Mouse (Mus musculus) regulatory T cell (primary cell): ENCODE measurements around the gene Plekha8.

Experiments used
- in situ Hi-C: fragments of 300-600 bp; cut with MboI, MseI; formaldehyde crosslinking; loops from one replicate; pipeline ENCODE4 v1.15.1; 2025; ENCODE audit warnings: high pct_unique_total_duplicates

Plekha8 gene

GRCm38 (mm10) chr6:54586911-54587310 lies 8.0 kb upstream of the Plekha8 start:
- in situ Hi-C loops = no loop called here

- in situ Hi-C loops = no loop called here
Measured at GRCm38 (mm10) chr6:54587683-54588082, 7.2 kb upstream of the Plekha8 start.

GRCm38 (mm10) chr6:54588212-54588611 lies 6.7 kb upstream of the Plekha8 start:
- in situ Hi-C loops = no loop called here

GRCm38 (mm10) chr6:54590691-54591090 lies 4.2 kb upstream of the Plekha8 start:
- in situ Hi-C loops = loop anchor here (5.0 kb wide), 1 partner anchor 572 kb away; no protein-coding TSS in a partner anchor

- in situ Hi-C loops = loop anchor here (5.0 kb wide), 1 partner anchor 571 kb away; no protein-coding TSS in a partner anchor
Measured at GRCm38 (mm10) chr6:54591778-54592177, 3.1 kb upstream of the Plekha8 start.

GRCm38 (mm10) chr6:54592938-54593535 lies 1.9 kb upstream of the Plekha8 start:
- in situ Hi-C loops = loop anchor here (5.0 kb wide), 1 partner anchor 569 kb away; no protein-coding TSS in a partner anchor

- in situ Hi-C loops = loop anchor here (5.0 kb wide), 1 partner anchor 568 kb away; no protein-coding TSS in a partner anchor
Measured at GRCm38 (mm10) chr6:54593766-54594468, 994 bp upstream of the Plekha8 start.

GRCm38 (mm10) chr6:54595330-54595878 lies 493 bp downstream of the Plekha8 start:
- in situ Hi-C loops = no loop called here

GRCm38 (mm10) chr6:54597208-54597607 lies 2.3 kb downstream of the Plekha8 start, which contains the start of gene Fkbp14:
TSS of gene Fkbp14 (minus strand) at chr6:54597308.
- in situ Hi-C loops = no loop called here

GRCm38 (mm10) chr6:54597711-54598110 lies 2.8 kb downstream of the Plekha8 start:
- in situ Hi-C loops = no loop called here

GRCm38 (mm10) chr6:54600681-54601347 lies 5.9 kb downstream of the Plekha8 start:
- in situ Hi-C loops = no loop called here

- in situ Hi-C loops = no loop called here
Measured at GRCm38 (mm10) chr6:54602891-54603290, 8.0 kb downstream of the Plekha8 start.

- in situ Hi-C loops = no loop called here
Measured at GRCm38 (mm10) chr6:54604001-54604715, 9.2 kb downstream of the Plekha8 start.

- in situ Hi-C loops = no loop called here
Measured at GRCm38 (mm10) chr6:54606241-54606640, 11.3 kb downstream of the Plekha8 start.

- in situ Hi-C loops = no loop called here
Measured at GRCm38 (mm10) chr6:54617363-54617762, 22.5 kb downstream of the Plekha8 start.

GRCm38 (mm10) chr6:54619530-54619929 lies 24.6 kb downstream of the Plekha8 start:
- in situ Hi-C loops = no loop called here

- in situ Hi-C loops = no loop called here
Measured at GRCm38 (mm10) chr6:54620357-54620756, 25.4 kb downstream of the Plekha8 start.

- in situ Hi-C loops = no loop called here
Measured at GRCm38 (mm10) chr6:54628381-54628780, 33.5 kb downstream of the Plekha8 start.

GRCm38 (mm10) chr6:54629734-54630133 lies 34.8 kb downstream of the Plekha8 start:
- in situ Hi-C loops = no loop called here

- in situ Hi-C loops = no loop called here
Measured at GRCm38 (mm10) chr6:54631462-54631861, 36.6 kb downstream of the Plekha8 start.

GRCm38 (mm10) chr6:54639877-54640276 lies 45.0 kb downstream of the Plekha8 start:
- in situ Hi-C loops = no loop called here
